Mouse (Mus musculus) mesoderm, embryonic 11.5 days (tissue): Measurements from ENCODE around the gene Btbd2.
A peak's percentile ranks its signal among the peaks of the same experiment; 100 is the strongest.

ENCODE experiments used
- DNase-seq: peaks from one replicate; pipeline ENCODE4 v3.0.0-alpha.2; 2012; ENCODE audit warnings: low read depth, low spot score

The Btbd2 gene

GRCm38 (mm10) chr10:80687850-80688249 is 31.0 kb upstream of the Btbd2 start:
- peak; percentile 66 for DNase-seq

- DNase-seq: no peak
Measured at GRCm38 (mm10) chr10:80686617-80687016, 29.7 kb upstream of the Btbd2 start.

- no peak for DNase-seq
Measured at GRCm38 (mm10) chr10:80684984-80685383, 28.1 kb upstream of the Btbd2 start.

GRCm38 (mm10) chr10:80684214-80684613 is 27.3 kb upstream of the Btbd2 start:
- DNase-seq: no peak

GRCm38 (mm10) chr10:80683647-80684046 is 26.8 kb upstream of the Btbd2 start:
- no peak for DNase-seq

GRCm38 (mm10) chr10:80682003-80682402 is 25.1 kb upstream of the Btbd2 start:
- DNase-seq: no peak

- no peak for DNase-seq
Measured at GRCm38 (mm10) chr10:80680260-80680696, 23.4 kb upstream of the Btbd2 start.

GRCm38 (mm10) chr10:80679556-80680259 is 22.8 kb upstream of the Btbd2 start:
- no peak for DNase-seq

- DNase-seq: no peak
Measured at GRCm38 (mm10) chr10:80678601-80679377, 21.9 kb upstream of the Btbd2 start.

GRCm38 (mm10) chr10:80677942-80678436 is 21.1 kb upstream of the Btbd2 start, which contains the start of gene Mknk2:
Gene Mknk2 (minus strand): TSS chr10:80678112.
- no peak for DNase-seq

GRCm38 (mm10) chr10:80677128-80677875 is 20.4 kb upstream of the Btbd2 start:
- DNase-seq: no peak

- peak; percentile 100 for DNase-seq
Measured at GRCm38 (mm10) chr10:80676198-80676928, 19.5 kb upstream of the Btbd2 start.

GRCm38 (mm10) chr10:80675405-80676197 is 18.7 kb upstream of the Btbd2 start:
- DNase-seq: no peak

GRCm38 (mm10) chr10:80674851-80675404 is 18.1 kb upstream of the Btbd2 start:
- DNase-seq: no peak

GRCm38 (mm10) chr10:80674161-80674711 is 17.4 kb upstream of the Btbd2 start:
- no peak for DNase-seq

GRCm38 (mm10) chr10:80673690-80674089 is 16.8 kb upstream of the Btbd2 start:
- no peak for DNase-seq

- DNase-seq: no peak
Measured at GRCm38 (mm10) chr10:80671936-80672690, 15.2 kb upstream of the Btbd2 start.

- no peak for DNase-seq
Measured at GRCm38 (mm10) chr10:80671251-80671650, 14.4 kb upstream of the Btbd2 start.

- no peak for DNase-seq
Measured at GRCm38 (mm10) chr10:80670531-80670930, 13.7 kb upstream of the Btbd2 start.
